Mouse (Mus musculus) liver, postnatal 0 days (tissue): ENCODE results near the gene D430041D05Rik. TPM values are rescaled to one million over a fixed set of nuclear protein-coding genes. Genes with fewer than 3 reads are reported as not detected.
A peak's percentile ranks its signal among the peaks of the same experiment; 100 is the strongest.

Experiments
- ATAC-seq: fragments of 200-750 bp; cut with Nextera tagmentation; 2 replicates; pipeline ENCODE4 v1.8.0; 2017; ENCODE audit warnings: mild to moderate bottlenecking, moderate library complexity
- DNase-seq: peaks from one replicate; pipeline ENCODE4 v3.0.0-alpha.2; 2016
- H3K27ac ChIP-seq: fragments of 300-500 bp; sonication (generic); 2 replicates; pipeline ENCODE4 v1.5.1; 2014; ENCODE audit warnings: antibody characterized with exemption, moderate library complexity, mild to moderate bottlenecking, low read depth
- H3K27me3 ChIP-seq: fragments of 300-500 bp; sonication (generic); 2 replicates; pipeline ENCODE4 v1.6.1; 2014; ENCODE audit warnings: low read length, control low read depth, mixed read lengths; ENCODE audit not compliant: insufficient read depth
- H3K36me3 ChIP-seq: fragments of 300-500 bp; sonication (generic); replicated peaks from 2 replicates; pipeline ENCODE4 v1.6.1; 2014; ENCODE audit warnings: mild to moderate bottlenecking, control low read depth, low read length, moderate library complexity, mixed read lengths; ENCODE audit not compliant: insufficient read depth
- H3K4me1 ChIP-seq: fragments of 300-500 bp; sonication (generic); 2 replicates; pipeline ENCODE4 v1.6.1; 2014; ENCODE audit warnings: antibody characterized with exemption, mild to moderate bottlenecking, control low read depth; ENCODE audit not compliant: insufficient read depth
- H3K4me2 ChIP-seq: fragments of 300-500 bp; sonication (generic); 2 replicates; pipeline ENCODE4 v1.6.1; 2014; ENCODE audit warnings: low read depth, mild to moderate bottlenecking, low read length, moderate library complexity, mixed read lengths
- H3K4me3 ChIP-seq: fragments of 300-500 bp; sonication (generic); 2 replicates; pipeline ENCODE4 v1.5.1; 2014; ENCODE audit warnings: low read depth, low read length
- H3K9ac ChIP-seq: fragments of 300-500 bp; sonication (generic); replicated peaks from 2 replicates; pipeline ENCODE4 v1.6.1; 2014; ENCODE audit warnings: mild to moderate bottlenecking, moderate library complexity
- H3K9me3 ChIP-seq: fragments of 300-500 bp; sonication (generic); 2 replicates; pipeline ENCODE4 v1.6.1; 2016; ENCODE audit warnings: mild to moderate bottlenecking, control low read depth, low read length, mixed read lengths
- CTCF ChIP-seq: sonication (generic); IDR thresholded peaks from 2 replicates; pipeline ENCODE4 v1.5.1; 2016; ENCODE audit warnings: antibody characterized with exemption, low read depth
- EP300 ChIP-seq: IDR thresholded peaks from 2 replicates; pipeline ENCODE4 v1.6.1; 2016; ENCODE audit warnings: antibody characterized with exemption, low read depth, mild to moderate bottlenecking
- WGBS: fragments of 180-500 bp; shearing (Covaris S2); extraction: QIAGEN DNeasy Blood & Tissue Kit; methylation state at CpG from one replicate; pipeline ENCODE4 v1.1.7; 2014; ENCODE audit not compliant: insufficient replicate concordance; 5-methylcytosine and 5-hydroxymethylcytosine counted together
- polyA plus RNA-seq: library from polyadenylated mRNA; unstranded; fragments of >200 nt; fragmentation: Nextera tagmentation; extraction: Ambion mirVana; gene quantifications from 2 replicates; pipeline ENCODE4 v1.2.1, GENCODE M21; 2015

D430041D05Rik gene
- polyA plus RNA-seq, 1 experiment from 2014 or later = 0.05 TPM

- WGBS = 74% methylated on average over 8 of the region's 8 CpGs
- ATAC-seq (no peak), DNase-seq (no peak)
- H3K9ac ChIP-seq = no peak overlapping the region
- H3K36me3 ChIP-seq = no peaks in the 10 kb centered on the region
- no peak overlapping the region for H3K4me3 ChIP-seq
- H3K27me3 ChIP-seq = no peaks in the 10 kb centered on the region
- H3K4me2 ChIP-seq = no peak overlapping the region
- no peaks in the 10 kb centered on the region; the same call in 1 of the 2 replicates for H3K4me1 ChIP-seq
- TF ChIP-seq CTCF (no peak), EP300 (no peak)
- H3K9me3 ChIP-seq = no peaks in the 10 kb centered on the region
- no peak overlapping the region for H3K27ac ChIP-seq
Measured at GRCm38 (mm10) chr2:104142140-104142539, 268.7 kb downstream of the D430041D05Rik start.

GRCm38 (mm10) chr2:104135920-104136319 is 274.9 kb downstream of the D430041D05Rik start:
- no peak overlapping the region for H3K27ac ChIP-seq
- DNase-seq (no peak), ATAC-seq (no peak)
- no peak overlapping the region for H3K4me3 ChIP-seq
- H3K9me3 ChIP-seq = no peaks in the 10 kb centered on the region
- H3K27me3 ChIP-seq = no peaks in the 10 kb centered on the region
- H3K9ac ChIP-seq = no peak overlapping the region
- H3K4me1 ChIP-seq = no peaks in the 10 kb centered on the region
- TF ChIP-seq EP300 = no peak
- no peak for TF ChIP-seq CTCF
- no peaks in the 10 kb centered on the region for H3K36me3 ChIP-seq
- H3K4me2 ChIP-seq = no peak overlapping the region
- WGBS = 48% methylated on average over 2 of the region's 2 CpGs

GRCm38 (mm10) chr2:104134150-104135056 is 276.4 kb downstream of the D430041D05Rik start:
- peak; percentile 71 for DNase-seq
- ATAC-seq = no peak
- TF ChIP-seq CTCF = peak; percentile 96
- TF ChIP-seq EP300 = no peak
- H3K4me2 ChIP-seq = no peak overlapping the region
- no peaks in the 10 kb centered on the region for H3K27me3 ChIP-seq
- no peaks in the 10 kb centered on the region for H3K9me3 ChIP-seq
- no peak overlapping the region for H3K9ac ChIP-seq
- H3K4me3 ChIP-seq = no peak overlapping the region
- H3K36me3 ChIP-seq = no peaks in the 10 kb centered on the region
- no peak overlapping the region for H3K27ac ChIP-seq
- peaks cover 11% of the 10 kb centered on the region for H3K4me1 ChIP-seq
- 51% methylated on average over 8 of the region's 8 CpGs for WGBS

- Histone ChIP-seq H3K4me1 (peaks cover 17% of the 10 kb centered on the region), H3K9me3 (no peaks in the 10 kb centered on the region), H3K4me2 (no peak overlapping the region), H3K27ac (no peak overlapping the region), H3K36me3 (no peaks in the 10 kb centered on the region), H3K27me3 (no peaks in the 10 kb centered on the region), H3K4me3 (no peak overlapping the region), H3K9ac (no peak overlapping the region)
- DNase-seq = no peak
- TF ChIP-seq EP300 (no peak), CTCF (no peak)
- 42% methylated on average over 12 of the region's 12 CpGs for WGBS
- no peak for ATAC-seq
Measured at GRCm38 (mm10) chr2:104133042-104133810, 277.6 kb downstream of the D430041D05Rik start.

- peaks cover 3% of the 10 kb centered on the region; the same call in 1 of the 2 replicates for H3K27me3 ChIP-seq
- no peaks in the 10 kb centered on the region for H3K36me3 ChIP-seq
- peaks cover 17% of the 10 kb centered on the region for H3K4me1 ChIP-seq
- 0 out of 2 replicates have a peak overlapping the region, but pooled peaks have one; percentile 9 for H3K4me2 ChIP-seq
- 46% methylated on average over 7 of the region's 7 CpGs for WGBS
- peak overlapping the region; percentile 39; the same call in 1 of the 2 replicates for H3K27ac ChIP-seq
- H3K4me3 ChIP-seq = no peak overlapping the region
- DNase-seq = no peak
- no peak for ATAC-seq
- H3K9ac ChIP-seq = no peak overlapping the region
- H3K9me3 ChIP-seq = no peaks in the 10 kb centered on the region
- TF ChIP-seq CTCF (no peak), EP300 (no peak)
Measured at GRCm38 (mm10) chr2:104132266-104132859, 278.4 kb downstream of the D430041D05Rik start.
